In genomic region chr2:77163381-77163780, GRCm38 (mm10) we compare ENCODE assay signal across 15 mouse cellular contexts. TPM values are rescaled to one million over a fixed set of nuclear protein-coding genes. Genes with fewer than 3 reads are reported as not detected.
"Had no signal": no experiment of that assay in that cellular context is flagged by ENCODE, and none has a peak within 500 bp of the region (broad histone marks: within the 10 kb centered on the region; RNA-seq: fewer than 3 reads in every experiment).

No protein-coding gene starts in this region.

- ATAC-seq: intestine, embryonic 16.5 days; liver, postnatal 0 days; midbrain, embryonic 15.5 days had no signal

- H3K27me3 ChIP-seq: liver, embryonic 13.5 days; lung, embryonic 15.5 days; midbrain, embryonic 15.5 days; neural tube, embryonic 13.5 days had no signal

- H3K9me3 ChIP-seq: limb, embryonic 10.5 days; liver, embryonic 13.5 days; lung, embryonic 15.5 days; midbrain, embryonic 15.5 days; neural tube, embryonic 13.5 days had no signal

- DNase-seq: liver, embryonic 13.5 days; liver, postnatal 0 days; lung, postnatal 36 days; retina, postnatal 1 day; right cerebral cortex, postnatal 4 days; spleen, adult 18-20 months; thymus, adult 18-20 months; thymus, postnatal 14 days had no signal

- H3K36me3 ChIP-seq: limb, embryonic 10.5 days; liver, embryonic 13.5 days; lung, embryonic 15.5 days; midbrain, embryonic 15.5 days; neural tube, embryonic 13.5 days had no signal

- H3K4me2 ChIP-seq: liver, embryonic 13.5 days; lung, embryonic 15.5 days; midbrain, embryonic 15.5 days; neural tube, embryonic 13.5 days had no signal

- H3K4me3 ChIP-seq: left cerebral cortex, adult 2 months; limb, embryonic 10.5 days; liver, embryonic 13.5 days; lung, embryonic 15.5 days; midbrain, embryonic 15.5 days; neural tube, embryonic 13.5 days had no signal

- H3K9ac ChIP-seq: liver, embryonic 13.5 days; liver, postnatal 0 days; lung, embryonic 15.5 days; midbrain, embryonic 15.5 days; neural tube, embryonic 13.5 days had no signal

- H3K27ac ChIP-seq: left cerebral cortex, adult 2 months; limb, embryonic 10.5 days; liver, embryonic 13.5 days; midbrain, embryonic 15.5 days; neural tube, embryonic 13.5 days had no signal

- H3K4me1 ChIP-seq: liver, embryonic 13.5 days; midbrain, embryonic 15.5 days; neural tube, embryonic 13.5 days had no signal

RNA-seq across cellular contexts. Expression of gene Ccdc141, which starts 7.1 kb away (rescaled TPM):
- total RNA-seq: monocyte, adult 5-6 weeks had no signal
